Mouse (Mus musculus): ENCODE measurements around the gene Gm49396. TPM values are rescaled to one million over a fixed set of nuclear protein-coding genes. Genes with fewer than 3 reads are reported as not detected.

The Gm49396 gene
- polyA plus RNA-seq, 1 experiment from 2014 or later, result 12.6 TPM

DNA sequence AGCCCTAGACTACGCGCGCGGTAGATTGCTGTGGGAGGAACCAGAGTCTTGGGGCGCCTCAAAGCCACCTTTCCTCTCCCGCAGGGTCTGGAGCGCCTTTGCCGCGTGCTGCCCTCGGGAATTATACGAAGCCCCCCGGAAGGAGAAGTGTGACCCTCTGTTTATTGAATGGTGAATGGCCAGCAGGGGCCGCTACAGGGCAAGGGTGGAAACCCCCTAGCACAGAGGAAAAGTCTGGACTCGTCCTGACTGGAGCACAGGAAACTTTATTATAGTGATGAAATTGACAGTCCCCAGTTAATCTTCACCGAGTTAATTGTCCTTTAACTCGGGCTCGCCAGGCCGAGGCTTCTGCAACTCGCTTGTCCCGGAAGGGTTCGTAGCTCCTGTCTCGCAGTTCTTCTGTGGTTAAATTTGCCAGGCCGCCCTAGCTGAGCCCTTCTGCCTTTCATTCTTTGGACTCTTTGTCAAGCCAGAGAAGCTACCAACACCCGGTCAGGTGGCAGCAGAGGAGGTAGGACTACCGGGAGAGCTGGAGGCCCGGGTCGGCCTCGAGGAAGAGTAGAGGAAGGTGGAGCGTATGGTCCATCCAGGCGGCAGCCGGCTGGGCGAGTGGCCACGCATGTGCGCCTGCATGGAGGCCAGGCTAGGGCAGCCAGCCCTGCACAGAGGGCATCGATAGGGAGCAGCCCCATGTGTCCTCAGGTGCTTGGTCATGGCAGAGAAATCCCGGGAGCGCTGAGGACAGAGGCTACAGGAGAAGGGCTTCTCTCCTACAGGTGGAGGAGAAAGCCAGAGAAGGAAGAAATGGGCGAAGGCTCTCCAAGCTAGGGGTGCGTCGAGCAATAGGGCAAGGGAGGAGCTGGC lies 26.5 kb downstream of the Gm49396 start:
- Histone ChIP-seq H3K36me3 (ENCODE audit: control insufficient read depth, insufficient read depth, low read length) (peaks cover 18% of the 10 kb centered on the region), H3K4me1 (ENCODE audit: control insufficient read depth, insufficient read depth, low read length) (peaks cover 15% of the 10 kb centered on the region), H3K27me3 (ENCODE audit: control insufficient read depth, insufficient read depth, low read length) (no peaks in the 10 kb centered on the region), H3K4me2 (ENCODE audit: low read depth, low read length) (peak overlapping the region; percentile 76), H3K9ac (ENCODE audit: low read length) (peak overlapping the region; percentile 100), H3K9me3 (replicated peaks; ENCODE audit: control insufficient read depth, low read length) (no peaks in the 10 kb centered on the region), H3K4me3 (replicated peaks; ENCODE audit: low read length) (peak overlapping the region; percentile 100), H3K27ac (ENCODE audit: low read length) (peak overlapping the region; percentile 95)
- 24% methylated on average over 40 of the region's 40 CpGs for WGBS
- ATAC-seq (ENCODE audit: insufficient read depth, low FRiP score), result peak; percentile 58

DNA sequence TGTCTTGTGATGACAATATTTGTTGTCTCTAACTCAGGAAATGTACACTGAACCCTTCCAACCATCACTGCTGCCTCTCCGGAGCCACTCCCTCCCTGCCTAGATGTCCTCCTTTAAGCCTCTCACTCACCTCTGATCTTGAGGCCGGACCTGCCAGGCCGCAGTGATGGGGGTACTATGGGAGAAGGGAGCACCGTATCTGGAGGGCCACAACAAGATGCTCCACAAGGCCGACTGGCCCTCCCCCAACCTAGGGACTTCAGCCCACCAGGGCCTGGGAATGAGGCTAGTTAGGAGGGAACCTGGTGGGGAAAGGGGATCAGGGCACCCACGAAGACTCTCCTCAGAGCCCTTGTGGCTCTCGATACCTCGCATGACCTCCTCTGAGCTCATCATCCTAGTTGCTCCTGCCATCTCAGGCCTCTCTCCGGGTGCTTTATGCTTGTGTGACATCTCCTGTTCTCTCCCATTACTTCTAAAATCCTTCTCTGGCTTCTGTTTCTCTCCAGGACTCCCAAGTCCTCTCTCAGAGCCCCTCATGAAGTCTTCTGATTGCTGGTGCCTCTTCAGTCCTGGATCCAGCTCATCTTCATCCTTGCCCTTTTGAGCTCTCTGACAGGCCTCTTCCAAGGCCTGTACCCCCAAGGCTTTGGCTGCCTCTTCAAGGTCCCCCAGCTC lies 27.9 kb downstream of the Gm49396 start:
- 83% methylated on average over 9 of the region's 9 CpGs for WGBS
- 0 out of 2 replicates have a peak, but pooled peaks cover 4% of the 10 kb centered on the region for H3K36me3 ChIP-seq (ENCODE audit: control insufficient read depth, insufficient read depth, low read length)
- no peak overlapping the region for H3K9ac ChIP-seq (ENCODE audit: low read length)
- no peak for ATAC-seq (ENCODE audit: insufficient read depth, low FRiP score)
- no peak overlapping the region for H3K4me2 ChIP-seq (ENCODE audit: low read depth, low read length)
- no peaks in the 10 kb centered on the region for H3K27me3 ChIP-seq (ENCODE audit: control insufficient read depth, insufficient read depth, low read length)
- peaks cover 15% of the 10 kb centered on the region for H3K4me1 ChIP-seq (ENCODE audit: control insufficient read depth, insufficient read depth, low read length)
- H3K27ac ChIP-seq (ENCODE audit: low read length), result no peak overlapping the region
- H3K9me3 ChIP-seq (replicated peaks; ENCODE audit: control insufficient read depth, low read length), result no peaks in the 10 kb centered on the region
- H3K4me3 ChIP-seq (replicated peaks; ENCODE audit: low read length), result no peak overlapping the region

DNA sequence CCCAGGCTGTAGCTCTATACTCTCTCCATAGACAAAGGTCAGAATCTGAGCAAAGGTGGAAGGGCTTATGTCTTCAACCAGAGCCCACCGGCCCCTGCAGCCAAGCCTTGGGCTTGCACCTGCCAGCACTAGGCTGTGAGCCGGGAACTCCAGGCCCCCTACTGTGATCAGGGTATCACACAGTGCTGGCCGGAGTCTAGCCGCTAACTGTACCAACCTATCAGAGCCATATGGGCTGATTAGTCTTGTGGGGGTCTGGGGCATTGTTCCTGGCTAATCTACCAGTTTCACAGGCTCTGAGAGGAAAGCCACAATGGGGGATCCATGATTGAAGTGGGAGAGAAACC lies 28.4 kb downstream of the Gm49396 start:
- ATAC-seq (ENCODE audit: insufficient read depth, low FRiP score), result no peak
- H3K4me3 ChIP-seq (replicated peaks; ENCODE audit: low read length), result no peak overlapping the region
- H3K9ac ChIP-seq (ENCODE audit: low read length), result no peak overlapping the region
- H3K36me3 ChIP-seq (ENCODE audit: control insufficient read depth, insufficient read depth, low read length), result no peaks in the 10 kb centered on the region
- no peak overlapping the region for H3K27ac ChIP-seq (ENCODE audit: low read length)
- 72% methylated on average over 4 of the region's 4 CpGs for WGBS
- H3K9me3 ChIP-seq (replicated peaks; ENCODE audit: control insufficient read depth, low read length), result no peaks in the 10 kb centered on the region
- no peak overlapping the region for H3K4me2 ChIP-seq (ENCODE audit: low read depth, low read length)
- peaks cover 15% of the 10 kb centered on the region for H3K4me1 ChIP-seq (ENCODE audit: control insufficient read depth, insufficient read depth, low read length)
- no peaks in the 10 kb centered on the region for H3K27me3 ChIP-seq (ENCODE audit: control insufficient read depth, insufficient read depth, low read length)

DNA sequence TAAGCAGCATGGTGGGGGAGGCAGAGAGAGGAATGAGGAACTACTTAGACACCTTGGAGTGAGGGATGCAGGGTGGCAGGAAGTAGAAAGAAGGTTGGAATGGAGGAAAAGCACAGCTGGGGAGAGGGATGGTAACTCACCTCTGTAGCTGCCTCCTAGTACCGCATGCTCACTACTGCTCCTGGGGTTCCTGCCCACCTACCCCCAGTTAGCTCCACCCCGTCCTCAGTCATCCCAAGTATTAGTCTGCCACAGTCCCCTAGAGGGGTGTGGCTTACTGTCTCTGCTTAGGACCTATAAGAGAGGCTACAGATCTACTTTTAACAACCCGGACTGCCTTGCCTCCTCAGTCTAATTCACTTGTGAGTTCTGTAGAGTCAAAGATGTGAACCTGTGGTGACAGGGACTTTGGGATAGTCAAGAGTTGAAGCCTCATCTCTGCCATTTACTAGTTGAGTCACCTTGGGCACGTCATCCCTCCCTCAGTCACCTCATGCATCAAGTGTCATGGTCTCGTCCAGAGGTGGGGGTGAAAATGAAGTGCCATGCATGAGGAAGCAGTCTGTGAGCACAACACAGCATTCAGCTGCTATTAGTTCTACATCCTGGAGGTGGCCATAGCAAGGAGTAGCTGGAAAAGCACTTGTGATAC lies 29.8 kb downstream of the Gm49396 start:
- no peak overlapping the region for H3K4me3 ChIP-seq (replicated peaks; ENCODE audit: low read length)
- H3K27me3 ChIP-seq (ENCODE audit: control insufficient read depth, insufficient read depth, low read length), result no peaks in the 10 kb centered on the region
- H3K9ac ChIP-seq (ENCODE audit: low read length), result no peak overlapping the region
- no peaks in the 10 kb centered on the region for H3K36me3 ChIP-seq (ENCODE audit: control insufficient read depth, insufficient read depth, low read length)
- peaks cover 4% of the 10 kb centered on the region; the same call in 1 of the 2 replicates for H3K4me1 ChIP-seq (ENCODE audit: control insufficient read depth, insufficient read depth, low read length)
- WGBS, result 46% methylated on average over 5 of the region's 5 CpGs
- no peak overlapping the region for H3K4me2 ChIP-seq (ENCODE audit: low read depth, low read length)
- H3K9me3 ChIP-seq (replicated peaks; ENCODE audit: control insufficient read depth, low read length), result no peaks in the 10 kb centered on the region
- H3K27ac ChIP-seq (ENCODE audit: low read length), result no peak overlapping the region
- ATAC-seq (ENCODE audit: insufficient read depth, low FRiP score), result no peak

DNA sequence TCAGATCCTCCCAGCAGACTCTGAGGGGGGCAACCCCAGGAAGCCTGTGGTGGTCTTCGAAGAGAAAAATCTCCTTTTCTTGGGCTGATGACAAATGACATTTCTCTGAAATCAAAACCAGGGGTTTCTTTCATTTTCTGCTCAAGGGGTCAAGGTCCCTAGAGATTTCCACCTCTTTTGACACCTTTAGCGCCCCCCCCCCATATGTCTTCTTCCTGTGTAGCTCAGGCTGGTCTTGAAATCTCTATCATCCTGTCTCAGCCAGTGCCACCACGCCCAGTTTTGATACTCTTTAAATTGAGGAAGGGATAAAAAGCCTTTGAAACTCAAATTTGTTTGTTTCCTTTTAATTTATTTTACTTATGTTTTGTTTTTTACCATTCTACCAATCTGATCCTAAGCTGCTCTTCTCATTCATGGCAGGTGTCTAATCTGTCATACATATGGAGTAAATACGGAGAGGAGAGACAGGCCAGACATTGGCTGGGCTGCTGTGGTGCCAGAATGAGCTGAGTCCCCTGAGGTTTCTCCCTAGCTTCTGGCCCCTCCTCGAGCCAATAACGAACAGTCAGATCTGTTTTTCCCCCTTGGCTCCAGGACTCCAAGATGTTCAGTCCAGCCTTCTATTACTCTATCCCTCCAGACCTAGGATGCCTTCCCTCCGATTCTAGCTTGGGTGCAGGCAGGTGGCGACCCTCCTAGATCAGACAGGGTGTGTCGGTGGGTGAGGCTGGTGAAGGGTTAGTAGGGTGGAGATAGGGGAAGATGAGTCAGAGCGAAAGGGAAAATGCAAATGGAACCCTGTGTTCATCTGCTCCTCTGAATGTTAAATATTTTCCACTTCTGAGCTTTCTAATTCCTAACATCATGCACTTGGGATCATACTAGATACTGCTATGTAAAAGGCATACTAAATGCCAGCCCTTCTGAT lies 30.7 kb downstream of the Gm49396 start:
- H3K9me3 ChIP-seq (replicated peaks; ENCODE audit: control insufficient read depth, low read length), result no peaks in the 10 kb centered on the region
- H3K9ac ChIP-seq (ENCODE audit: low read length), result no peak overlapping the region
- H3K4me2 ChIP-seq (ENCODE audit: low read depth, low read length), result no peak overlapping the region
- no peaks in the 10 kb centered on the region for H3K27me3 ChIP-seq (ENCODE audit: control insufficient read depth, insufficient read depth, low read length)
- H3K36me3 ChIP-seq (ENCODE audit: control insufficient read depth, insufficient read depth, low read length), result no peaks in the 10 kb centered on the region
- no peak for ATAC-seq (ENCODE audit: insufficient read depth, low FRiP score)
- H3K4me1 ChIP-seq (ENCODE audit: control insufficient read depth, insufficient read depth, low read length), result peaks cover 4% of the 10 kb centered on the region; the same call in 1 of the 2 replicates
- no peak overlapping the region for H3K27ac ChIP-seq (ENCODE audit: low read length)
- no peak overlapping the region for H3K4me3 ChIP-seq (replicated peaks; ENCODE audit: low read length)
- 67% methylated on average over 10 of the region's 10 CpGs for WGBS

DNA sequence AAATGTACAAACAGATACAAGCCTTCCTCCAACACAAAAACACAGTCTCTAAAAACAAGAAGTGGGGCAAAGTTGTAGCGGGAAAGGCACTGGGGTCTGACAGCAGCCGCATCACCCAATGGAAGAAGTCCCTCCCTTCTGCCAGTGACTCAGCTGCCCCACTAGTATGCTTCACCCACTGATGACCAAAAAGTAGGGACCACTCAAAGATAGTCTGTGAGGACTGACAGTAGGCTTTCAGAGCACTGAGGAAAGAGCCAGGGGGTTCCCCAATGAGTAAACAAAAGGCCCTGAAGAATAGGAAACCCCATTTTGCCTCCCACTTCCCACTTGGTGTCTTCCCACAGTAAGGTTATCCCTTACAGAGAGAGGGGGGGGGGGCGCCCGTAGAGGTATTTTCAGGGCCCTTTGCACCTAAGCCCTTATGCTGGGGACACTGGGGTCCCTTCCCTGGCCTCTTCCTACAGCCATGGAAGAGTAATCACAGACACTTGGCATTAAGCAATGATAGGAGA lies 31.4 kb downstream of the Gm49396 start:
- Histone ChIP-seq H3K9me3 (replicated peaks; ENCODE audit: control insufficient read depth, low read length) (no peaks in the 10 kb centered on the region), H3K9ac (ENCODE audit: low read length) (no peak overlapping the region), H3K4me3 (replicated peaks; ENCODE audit: low read length) (no peak overlapping the region), H3K36me3 (ENCODE audit: control insufficient read depth, insufficient read depth, low read length) (no peaks in the 10 kb centered on the region), H3K4me1 (ENCODE audit: control insufficient read depth, insufficient read depth, low read length) (peaks cover 3% of the 10 kb centered on the region; the same call in 1 of the 2 replicates), H3K27me3 (ENCODE audit: control insufficient read depth, insufficient read depth, low read length) (no peaks in the 10 kb centered on the region), H3K4me2 (ENCODE audit: low read depth, low read length) (no peak overlapping the region), H3K27ac (ENCODE audit: low read length) (no peak overlapping the region)
- ATAC-seq (ENCODE audit: insufficient read depth, low FRiP score), result no peak
- 67% methylated on average over 4 of the region's 4 CpGs for WGBS

DNA sequence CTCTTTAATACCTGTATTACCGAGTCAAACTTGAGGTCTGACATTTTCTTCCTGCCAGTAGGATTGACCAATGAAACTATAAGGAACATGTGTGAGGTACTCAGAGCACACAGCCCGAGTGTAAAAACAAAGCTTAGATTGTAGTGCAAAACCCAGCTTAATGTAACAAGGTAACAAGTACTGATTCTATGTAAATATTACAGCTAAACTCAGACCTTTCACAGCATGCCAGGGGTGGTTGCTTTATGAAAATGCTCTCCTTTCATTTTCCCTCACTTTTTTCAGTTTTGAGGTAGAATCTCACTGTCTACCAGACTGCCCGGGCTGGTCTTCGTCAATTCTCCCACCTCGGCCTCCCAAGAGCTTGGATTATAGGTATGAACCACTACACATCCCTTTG lies 32.9 kb downstream of the Gm49396 start:
- no peaks in the 10 kb centered on the region for H3K36me3 ChIP-seq (ENCODE audit: control insufficient read depth, insufficient read depth, low read length)
- H3K9me3 ChIP-seq (replicated peaks; ENCODE audit: control insufficient read depth, low read length), result no peaks in the 10 kb centered on the region
- no peak for ATAC-seq (ENCODE audit: insufficient read depth, low FRiP score)
- H3K9ac ChIP-seq (ENCODE audit: low read length), result no peak overlapping the region
- H3K27me3 ChIP-seq (ENCODE audit: control insufficient read depth, insufficient read depth, low read length), result no peaks in the 10 kb centered on the region
- H3K4me3 ChIP-seq (replicated peaks; ENCODE audit: low read length), result no peak overlapping the region
- no peak overlapping the region for H3K27ac ChIP-seq (ENCODE audit: low read length)
- H3K4me1 ChIP-seq (ENCODE audit: control insufficient read depth, insufficient read depth, low read length), result peaks cover 9% of the 10 kb centered on the region; the same call in 1 of the 2 replicates
- no peak overlapping the region for H3K4me2 ChIP-seq (ENCODE audit: low read depth, low read length)
- 73% methylated on average over 5 of the region's 5 CpGs for WGBS

DNA sequence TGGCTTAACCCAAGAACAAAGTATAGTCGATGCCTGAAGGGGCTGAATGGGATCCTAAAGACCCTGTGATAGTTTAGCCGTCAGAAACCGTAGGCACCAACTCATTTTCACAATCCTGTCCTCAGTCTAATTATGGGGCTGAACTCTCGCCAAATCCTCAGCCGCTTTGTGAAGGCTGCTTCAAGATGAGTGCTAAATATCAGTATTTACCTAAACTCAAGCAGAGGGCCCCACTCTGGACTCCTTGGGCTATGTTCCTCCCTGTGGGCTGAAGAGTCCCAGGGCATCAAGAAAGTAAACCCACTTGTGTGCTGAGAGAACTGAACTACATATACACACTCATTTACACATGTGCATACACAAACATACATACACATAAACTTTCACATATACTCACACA lies 33.7 kb downstream of the Gm49396 start:
- no peaks in the 10 kb centered on the region for H3K9me3 ChIP-seq (replicated peaks; ENCODE audit: control insufficient read depth, low read length)
- H3K4me1 ChIP-seq (ENCODE audit: control insufficient read depth, insufficient read depth, low read length), result peaks cover 10% of the 10 kb centered on the region; the same call in 1 of the 2 replicates
- no peaks in the 10 kb centered on the region for H3K27me3 ChIP-seq (ENCODE audit: control insufficient read depth, insufficient read depth, low read length)
- WGBS, result 65% methylated on average over 5 of the region's 5 CpGs
- ATAC-seq (ENCODE audit: insufficient read depth, low FRiP score), result no peak
- no peaks in the 10 kb centered on the region for H3K36me3 ChIP-seq (ENCODE audit: control insufficient read depth, insufficient read depth, low read length)
- H3K4me2 ChIP-seq (ENCODE audit: low read depth, low read length), result no peak overlapping the region
- no peak overlapping the region for H3K27ac ChIP-seq (ENCODE audit: low read length)
- no peak overlapping the region for H3K9ac ChIP-seq (ENCODE audit: low read length)
- no peak overlapping the region for H3K4me3 ChIP-seq (replicated peaks; ENCODE audit: low read length)
